Comparison of ENCODE assay signal across 11 mouse cellular contexts in genomic region chr11:119155638-119156480, GRCm38 (mm10).
A peak's percentile ranks its signal among the peaks of the same experiment; 100 is the strongest.
DNase-seq lines count a peak whose midpoint lies in the region; ATAC-seq lines count a peak whose summit lies in the region.
"Had no signal": no experiment of that assay in that cellular context is flagged by ENCODE, and none has a peak within 500 bp of the region (broad histone marks: within the 10 kb centered on the region; RNA-seq: fewer than 3 reads in every experiment).

No protein-coding gene starts in this region.

- peaks cover 6% of the 10 kb centered on the region; the same call in 1 of the 2 replicates for H3K27me3 ChIP-seq in hindbrain, embryonic 11.5 days (ENCODE audit: control insufficient read depth, insufficient read depth, low read length)
- H3K27me3 ChIP-seq in neural tube, embryonic 14.5 days (ENCODE audit: control insufficient read depth, insufficient read depth, low read length): no peaks in the 10 kb centered on the region
- H3K27me3 ChIP-seq: Patski had no signal

- H3K9ac ChIP-seq in hindbrain, embryonic 11.5 days (ENCODE audit: low read depth, low read length): peak overlapping the region; percentile 7; the same call in 1 of the 2 replicates
- H3K9ac ChIP-seq in neural tube, embryonic 14.5 days (replicated peaks; ENCODE audit: low read depth, low read length): peak overlapping the region; percentile 18; the same call in 1 of the 2 replicates

- H3K4me2 ChIP-seq in hindbrain, embryonic 11.5 days (replicated peaks; ENCODE audit: low read depth, low read length): peak overlapping the region; percentile 12
- 0 out of 2 replicates have a peak overlapping the region, but pooled peaks have one; percentile 27 for H3K4me2 ChIP-seq in neural tube, embryonic 14.5 days (ENCODE audit: low read depth, low read length)

- peak; percentile 51 for DNase-seq in kidney, adult 18-20 months
- no peak for DNase-seq in kidney, postnatal 4 days
- DNase-seq in hindbrain, embryonic 11.5 days (ENCODE audit: low spot score): peak; percentile 61
- peak; percentile 51 for DNase-seq in kidney, postnatal 14 days
- DNase-seq in adrenal gland, postnatal 14 days: no peak
- DNase-seq in adipocyte (ENCODE audit: low spot score) (no peak), liver (no peak)
- DNase-seq: lung, adult 18-20 months; thymus, postnatal 4 days had no signal

- WGBS in hindbrain, embryonic 11.5 days: 28% methylated on average over 30 of the region's 30 CpGs
- WGBS in neural tube, embryonic 14.5 days: 24% methylated on average over 30 of the region's 30 CpGs

- peaks cover 6% of the 10 kb centered on the region for H3K36me3 ChIP-seq in hindbrain, embryonic 11.5 days (ENCODE audit: control insufficient read depth, insufficient read depth, low read length)
- peaks cover 10% of the 10 kb centered on the region; the same call in 1 of the 2 replicates for H3K36me3 ChIP-seq in neural tube, embryonic 14.5 days (ENCODE audit: control insufficient read depth, insufficient read depth, low read length)

- peaks cover 21% of the 10 kb centered on the region for H3K4me1 ChIP-seq in hindbrain, embryonic 11.5 days (replicated peaks; ENCODE audit: control insufficient read depth, insufficient read depth, low read length)
- peaks cover 28% of the 10 kb centered on the region for H3K4me1 ChIP-seq in neural tube, embryonic 14.5 days (ENCODE audit: control insufficient read depth, insufficient read depth, low read length)

- no peak overlapping the region for H3K4me3 ChIP-seq in hindbrain, embryonic 11.5 days (ENCODE audit: low read depth, low read length)
- no peak overlapping the region for H3K4me3 ChIP-seq in neural tube, embryonic 14.5 days (ENCODE audit: low read depth, low read length)

- H3K9me3 ChIP-seq in hindbrain, embryonic 11.5 days (ENCODE audit: control insufficient read depth, low read length): no peaks in the 10 kb centered on the region
- no peaks in the 10 kb centered on the region for H3K9me3 ChIP-seq in neural tube, embryonic 14.5 days (ENCODE audit: control insufficient read depth, low read length)

- ATAC-seq in hindbrain, embryonic 11.5 days (ENCODE audit: low FRiP score): peak; percentile 10; the same call in 1 of the 2 replicates
- no peak for ATAC-seq in neural tube, embryonic 14.5 days (ENCODE audit: low read depth)
- ATAC-seq: Patski had no signal

- peak overlapping the region; percentile 54 for H3K27ac ChIP-seq in hindbrain, embryonic 11.5 days (ENCODE audit: low read depth, low read length)
- H3K27ac ChIP-seq in neural tube, embryonic 14.5 days (ENCODE audit: low read depth, low read length): peak overlapping the region; percentile 71; the same call in 1 of the 2 replicates

Comparison
In these comparisons a context has a peak if more than half of its experiments do, and no peak if none do; other contexts are left out.
1. DNase-seq: peak in kidney, adult 18-20 months (single experiment), hindbrain, embryonic 11.5 days (single experiment) and kidney, postnatal 14 days (single experiment); none in kidney, postnatal 4 days (0 of 2), adrenal gland, postnatal 14 days (single experiment), adipocyte (single experiment) and liver (single experiment).